Mouse (Mus musculus) liver, adult (tissue): ENCODE data around the gene Zmynd11.

Experiments
- GATA4 ChIP-seq: IDR thresholded peaks from 2 replicates; pipeline ENCODE4 v1.6.1; 2014; ENCODE audit warnings: mild to moderate bottlenecking, low read length; ENCODE audit not compliant: insufficient replicate concordance

Zmynd11 gene

DNA sequence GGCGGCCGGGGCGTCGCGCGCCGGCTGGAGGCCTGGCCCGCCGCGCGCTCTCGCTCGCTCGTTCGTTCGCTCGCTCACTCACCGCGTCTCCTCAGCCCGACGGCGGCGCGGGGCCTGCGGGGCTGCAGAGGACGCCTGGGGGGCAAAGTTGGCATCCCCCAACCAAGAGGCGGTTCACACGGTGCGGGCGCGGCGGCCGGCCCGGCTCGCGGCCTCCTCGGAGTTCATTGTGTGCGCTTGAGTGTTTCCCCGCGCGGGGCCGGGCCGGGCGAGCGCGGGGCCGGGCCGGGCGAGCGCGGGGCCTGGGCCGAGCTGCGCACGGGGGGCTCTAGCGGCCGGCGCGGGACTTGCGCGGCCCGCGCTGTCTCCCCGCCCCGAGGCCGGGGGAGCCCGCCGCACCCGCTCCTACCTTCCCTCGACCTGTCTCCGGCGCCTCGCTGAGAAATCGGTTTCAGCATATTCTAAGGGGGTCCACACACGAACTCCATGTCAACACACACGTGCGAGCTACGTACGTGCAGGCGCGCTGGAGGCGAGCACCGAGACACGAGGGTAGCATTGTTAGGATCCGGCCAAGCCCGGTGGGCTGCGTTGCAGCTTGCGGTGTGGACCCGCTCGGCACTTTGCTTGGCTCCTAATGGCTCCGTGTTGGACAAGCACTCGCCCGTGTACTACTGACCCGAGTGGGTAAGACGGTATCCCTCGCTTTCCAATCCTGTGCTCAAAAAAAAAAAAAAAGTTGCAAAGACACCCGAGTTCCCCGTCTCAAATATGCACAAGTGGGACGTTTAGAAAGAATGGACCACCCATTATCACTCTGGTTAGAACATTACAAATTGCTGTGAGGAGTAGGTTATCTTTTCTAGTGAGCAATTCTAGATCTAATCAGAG lies at the start of gene Zmynd11:
TSS of gene Zmynd11 (minus strand) at position 685 of the 891 bp plus-strand sequence.
- no peak for TF ChIP-seq GATA4

DNA sequence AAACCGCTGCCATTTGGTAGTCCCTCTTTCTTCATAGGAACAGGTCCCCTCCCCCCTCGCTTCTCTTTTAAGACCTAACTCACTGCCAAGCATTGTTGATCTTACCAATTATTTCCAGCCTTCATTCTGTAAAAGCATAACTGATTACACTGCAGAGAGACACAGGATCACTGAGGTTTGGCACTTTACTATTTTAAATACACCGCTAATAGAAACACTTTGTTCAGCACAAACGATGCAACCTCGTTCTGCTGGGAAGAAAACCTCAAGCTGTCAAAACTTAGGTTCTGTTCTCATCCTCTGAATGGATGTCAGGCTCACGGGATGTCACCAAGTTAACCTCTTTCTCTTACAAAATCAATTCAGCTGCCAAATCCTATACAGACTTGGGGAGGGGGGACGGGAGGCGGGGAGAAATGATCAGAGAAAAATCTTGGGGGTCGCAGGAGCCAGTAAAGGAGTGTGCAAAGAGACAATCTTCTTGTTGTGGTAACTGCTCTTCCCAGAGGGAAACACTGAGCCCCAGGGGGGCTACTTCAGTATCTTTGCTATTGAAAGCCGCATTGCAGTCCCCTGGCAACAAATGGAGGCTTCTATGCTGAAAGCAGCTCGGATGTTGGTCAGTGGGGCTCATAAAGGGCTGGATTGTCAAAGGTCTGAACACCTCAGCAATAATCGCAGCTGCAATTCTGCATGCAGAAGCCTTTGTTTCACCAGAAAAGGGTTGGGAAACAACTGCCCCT lies 30.9 kb upstream of the Zmynd11 start:
- no peak for TF ChIP-seq GATA4

DNA sequence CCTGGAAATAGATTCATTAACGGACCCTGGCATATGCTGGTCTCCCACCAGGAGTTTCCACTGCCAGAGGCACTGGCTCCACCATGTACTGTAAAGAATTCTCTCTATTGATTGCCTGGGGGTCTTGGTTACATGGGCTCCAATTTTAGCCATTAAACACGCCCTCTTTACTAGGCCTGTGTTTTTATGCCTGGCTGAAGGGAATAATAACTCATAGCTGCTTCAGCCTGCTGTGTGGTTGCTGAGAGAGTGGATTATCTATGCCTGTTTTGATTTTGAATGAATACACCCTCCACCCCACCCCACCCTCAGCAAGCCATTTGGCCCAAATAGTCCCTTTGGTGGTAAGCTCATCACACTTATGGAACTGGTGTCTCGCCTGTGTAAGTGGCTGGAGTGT lies 20.9 kb upstream of the Zmynd11 start:
- TF ChIP-seq GATA4, result no peak

DNA sequence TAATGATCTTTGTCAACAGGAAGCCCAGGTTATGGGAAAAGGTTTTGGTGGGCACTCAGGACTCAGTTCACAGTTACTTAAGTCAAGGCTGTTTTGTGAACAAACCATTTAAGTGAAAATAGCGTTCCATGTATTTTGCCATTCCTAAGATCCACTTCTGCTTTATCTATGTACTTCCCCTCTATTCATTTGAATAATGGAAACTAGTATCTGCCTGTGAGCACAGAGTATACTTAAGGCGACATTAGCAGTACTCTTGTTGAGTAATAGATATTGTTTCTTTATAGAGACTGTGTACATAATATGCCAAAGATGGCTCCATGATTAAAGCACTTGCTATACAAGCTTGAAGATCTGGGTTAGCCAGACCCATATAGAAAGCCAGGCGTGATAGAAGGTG lies 18.6 kb upstream of the Zmynd11 start:
- TF ChIP-seq GATA4, result no peak

DNA sequence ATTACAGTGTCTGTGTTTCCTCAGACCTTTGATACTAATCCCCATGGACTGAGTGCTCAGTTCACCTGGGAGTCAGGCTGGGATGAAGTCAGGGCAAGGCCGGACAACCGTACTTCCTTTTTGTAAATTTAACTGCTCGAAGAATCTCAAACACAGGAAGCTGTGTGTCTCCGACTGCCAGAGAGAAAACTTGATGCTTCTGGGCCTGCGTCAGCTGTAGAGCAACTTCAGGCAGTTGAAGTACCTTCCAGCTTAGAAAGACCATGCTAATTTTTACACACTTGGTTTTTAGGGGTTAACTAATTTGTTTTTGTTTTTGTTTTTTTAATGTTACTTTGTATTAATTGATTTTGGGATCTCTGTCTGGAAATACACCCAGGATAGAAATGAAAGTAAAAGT lies 10.8 kb upstream of the Zmynd11 start:
- no peak for TF ChIP-seq GATA4

DNA sequence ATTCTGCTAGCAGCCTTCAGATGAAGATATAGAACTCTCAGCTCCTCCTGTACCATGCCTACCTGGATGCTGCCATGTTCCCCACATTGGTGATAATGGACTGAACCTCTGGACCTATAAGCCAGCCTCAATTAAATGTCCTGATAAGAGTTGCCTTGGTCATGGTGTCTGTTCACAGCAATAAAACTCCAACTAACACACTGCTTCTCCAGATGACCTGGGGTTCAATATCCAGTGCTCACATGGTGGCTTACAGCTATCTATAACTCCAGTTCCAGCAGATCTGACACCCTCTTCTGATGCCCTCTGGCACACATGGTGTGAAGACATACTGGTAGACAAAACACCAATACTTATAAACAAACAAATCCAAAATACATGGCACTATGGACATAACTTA lies 8.9 kb upstream of the Zmynd11 start:
- no peak for TF ChIP-seq GATA4

DNA sequence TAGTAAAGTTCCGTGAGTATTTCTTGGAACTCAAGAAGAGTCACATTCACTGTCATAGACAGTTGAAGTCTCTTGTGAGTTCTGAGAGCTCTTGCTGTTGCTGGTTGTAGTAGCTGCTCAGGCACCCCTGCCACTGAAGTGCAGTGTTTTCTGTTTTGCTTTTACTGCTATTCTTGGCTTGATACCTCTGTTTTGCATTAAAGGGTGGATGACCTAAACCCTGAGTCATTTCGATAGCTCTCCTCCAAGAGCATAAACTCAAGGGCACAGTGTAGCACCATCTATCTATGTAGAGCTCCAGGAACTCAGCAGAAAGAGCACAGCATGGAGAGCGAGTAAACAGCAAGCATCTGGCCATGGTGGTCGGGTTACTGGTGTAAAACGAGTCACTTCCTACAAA lies 2.1 kb upstream of the Zmynd11 start:
- TF ChIP-seq GATA4, result no peak

DNA sequence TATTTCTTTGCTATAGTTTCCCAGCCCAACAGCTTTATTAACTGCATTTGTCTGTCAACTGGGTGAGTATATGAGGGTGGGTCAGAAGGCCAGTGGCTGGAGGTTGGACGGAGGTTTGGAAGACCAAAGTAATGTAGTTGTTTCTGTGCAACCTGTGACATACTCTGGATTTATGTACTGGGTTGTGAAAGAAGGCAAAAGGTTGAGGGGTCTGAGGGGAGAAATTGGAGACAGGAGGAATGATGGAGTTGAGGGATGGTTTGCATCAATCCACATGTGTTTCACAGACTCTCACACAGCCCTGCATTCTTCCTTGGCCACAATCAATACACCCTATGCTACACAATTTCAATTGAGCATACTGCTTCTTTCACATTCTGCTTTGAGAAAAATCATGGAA lies 1.4 kb upstream of the Zmynd11 start:
- no peak for TF ChIP-seq GATA4

DNA sequence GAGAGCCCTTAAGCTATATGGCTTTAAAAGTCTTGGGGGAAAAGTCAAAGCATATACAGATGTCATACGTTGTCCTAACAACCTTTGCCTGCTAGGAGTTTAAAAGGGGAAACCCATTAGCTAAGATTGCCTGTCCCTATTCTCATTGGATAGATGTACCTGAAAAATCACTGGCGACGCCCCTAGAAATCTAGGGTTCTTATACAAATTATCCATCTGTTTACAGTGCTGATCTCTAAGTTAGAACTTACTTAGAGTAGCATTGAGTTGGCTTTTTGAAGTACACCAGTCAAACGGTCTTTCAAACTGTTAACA lies 364 bp upstream of the Zmynd11 start:
- no peak for TF ChIP-seq GATA4

DNA sequence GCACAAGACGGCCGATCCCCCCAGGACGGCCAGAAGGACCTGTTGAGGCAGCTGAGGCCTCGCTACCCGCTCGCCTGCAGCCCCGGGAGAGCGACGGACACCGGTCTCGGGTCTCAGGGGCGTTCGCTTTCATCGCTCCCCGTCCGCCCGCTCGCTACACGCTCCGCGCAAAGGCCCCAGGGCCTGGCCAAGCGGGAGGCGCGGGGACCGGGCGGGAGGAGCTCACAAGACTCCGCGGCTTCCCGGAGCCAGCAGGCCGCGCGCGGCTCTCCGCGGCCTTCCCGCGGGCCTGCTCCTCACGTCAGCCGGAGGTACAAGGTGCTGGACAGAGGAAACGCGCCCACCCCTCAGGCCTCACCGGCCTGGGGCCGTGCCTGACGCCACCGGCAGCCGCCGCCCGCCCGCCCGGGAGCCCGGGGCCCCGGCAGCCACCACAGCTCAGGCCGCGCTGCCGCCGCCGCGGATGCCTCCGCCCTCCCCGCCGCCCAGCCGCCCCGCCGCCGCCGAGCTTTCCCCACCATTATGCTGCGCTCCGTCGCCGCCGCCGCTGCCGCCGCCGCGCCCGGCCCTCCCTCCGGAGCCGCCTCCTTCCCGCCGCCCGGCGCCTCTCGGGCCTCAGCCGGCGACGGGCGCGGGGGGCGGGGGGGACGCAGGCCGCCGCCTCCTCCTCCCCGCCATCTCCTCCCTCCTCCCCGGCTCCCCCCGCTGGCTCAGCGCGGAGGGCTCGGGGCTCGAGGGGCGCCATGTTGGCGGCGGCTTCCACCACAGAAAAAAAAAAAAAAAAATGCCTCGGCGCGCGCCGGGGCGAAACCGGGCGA lies 1.1 kb downstream of the Zmynd11 start:
- no peak for TF ChIP-seq GATA4

DNA sequence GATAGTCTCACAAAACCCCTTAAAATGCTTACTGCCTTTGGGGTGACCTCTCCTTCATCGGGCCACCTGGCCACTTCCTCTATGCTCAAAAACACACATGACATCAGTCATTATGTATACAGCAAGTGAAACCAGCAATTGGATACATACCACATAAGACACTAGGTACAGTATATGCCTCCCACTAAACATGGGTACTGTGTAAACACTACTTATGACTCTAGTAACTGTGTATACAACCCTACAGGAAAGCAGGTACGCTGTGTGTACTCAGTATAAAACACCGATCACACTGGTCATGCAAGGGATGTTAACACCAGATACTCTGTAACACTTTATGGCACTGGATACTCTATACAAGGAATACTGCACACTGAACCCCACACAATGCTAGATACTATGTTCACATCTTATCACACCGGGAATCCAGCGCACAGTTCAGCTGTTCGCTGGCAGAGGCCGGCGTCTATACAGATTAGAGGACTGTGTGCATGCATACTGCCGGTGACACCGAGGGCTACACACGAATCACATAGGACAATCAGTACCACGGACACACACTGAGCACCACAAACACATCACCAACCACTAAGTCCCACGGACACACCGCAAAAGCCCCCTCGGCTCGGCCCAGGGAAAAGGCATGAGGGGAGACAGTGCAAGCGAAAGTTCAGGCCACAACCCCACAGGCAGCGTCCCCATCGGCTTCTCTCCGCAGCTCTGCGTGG lies 1.9 kb downstream of the Zmynd11 start:
- no peak for TF ChIP-seq GATA4

DNA sequence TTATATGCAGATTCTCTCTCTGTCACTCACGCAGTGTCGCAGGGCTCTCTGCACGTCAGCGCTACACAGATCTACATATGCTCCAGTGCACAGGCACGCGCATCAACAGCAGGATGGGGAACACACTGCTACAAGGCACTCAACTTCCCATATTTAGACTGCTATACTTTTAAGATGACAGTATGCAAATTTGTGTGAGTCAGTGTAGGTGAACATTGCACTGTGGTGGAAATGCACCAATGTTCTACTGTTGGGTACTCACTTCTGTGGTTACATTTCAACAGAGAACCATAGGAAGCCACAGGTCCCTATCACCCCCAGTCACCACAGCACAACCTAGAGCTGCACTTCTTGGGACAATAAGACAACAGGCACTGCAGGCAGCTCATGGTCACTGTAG lies 5.1 kb downstream of the Zmynd11 start:
- no peak for TF ChIP-seq GATA4

DNA sequence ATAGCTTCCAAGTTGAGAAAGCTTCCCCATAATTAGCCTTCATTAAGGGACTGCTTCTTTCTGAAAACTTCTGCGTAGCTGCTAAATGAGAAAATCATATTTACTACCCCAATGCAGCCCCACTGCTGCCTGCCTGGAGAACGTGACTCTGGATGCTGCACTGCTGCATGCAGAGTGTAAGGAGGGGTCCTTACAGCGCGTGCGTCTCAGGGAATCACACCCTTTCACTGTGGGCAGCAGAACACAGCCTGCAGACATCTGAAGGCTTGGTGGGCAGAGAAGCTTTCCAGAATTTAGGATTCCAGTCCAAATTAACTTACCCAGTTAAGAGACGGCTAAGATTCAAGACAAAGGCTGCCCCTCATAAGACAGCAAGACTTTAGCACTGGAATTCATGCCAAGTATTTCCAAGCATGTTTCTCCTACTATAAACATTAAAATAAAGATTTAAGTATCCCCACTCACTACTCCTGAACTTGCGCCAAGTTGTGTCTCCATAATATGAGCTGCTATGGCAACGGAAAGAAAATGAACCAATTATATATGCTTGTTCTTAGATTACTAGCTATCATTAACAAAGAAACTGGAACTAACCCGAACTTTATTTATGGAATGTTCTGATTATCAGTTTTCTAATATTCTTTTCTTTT lies 7.2 kb downstream of the Zmynd11 start:
- TF ChIP-seq GATA4, result no peak

DNA sequence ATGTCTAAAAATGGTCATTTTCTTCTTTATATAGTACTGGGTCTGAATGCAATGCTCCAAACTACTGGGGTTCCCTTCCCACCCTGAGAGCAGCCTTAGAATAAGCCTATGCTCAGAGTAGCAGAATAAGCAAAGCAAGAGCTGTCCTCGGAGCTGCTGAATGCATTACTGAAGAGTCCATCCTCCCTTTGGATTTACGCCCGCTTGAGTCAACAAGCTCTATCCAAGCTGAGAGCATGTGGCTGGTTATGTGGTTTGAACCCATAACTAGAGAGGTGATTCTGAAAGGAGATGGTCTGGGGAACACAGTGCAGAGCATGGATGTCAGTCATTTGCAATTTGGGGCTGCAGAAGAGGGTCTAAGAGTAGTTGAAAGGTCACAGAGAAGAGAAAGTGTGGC lies 11.4 kb downstream of the Zmynd11 start:
- no peak for TF ChIP-seq GATA4
